Comparison of ENCODE assay signal across 19 mouse cellular contexts in genomic region chr1:16760951-16761350, GRCm38 (mm10).
"Had no signal": no experiment of that assay in that cellular context is flagged by ENCODE, and none has a peak within 500 bp of the region (broad histone marks: within the 10 kb centered on the region; RNA-seq: fewer than 3 reads in every experiment).

No protein-coding gene starts in this region.

- DNase-seq: lung, adult 18-20 months; lung, embryonic 14.5 days; lung, postnatal 10 days; lung, postnatal 4 days; midbrain, embryonic 14.5 days; retina, postnatal 1 day; right cerebral cortex, adult 18-20 months; right cerebral cortex, postnatal 25 days; right cerebral cortex, postnatal 4 days; spleen, adult 18-20 months; thymus, adult 18-20 months; thymus, postnatal 14 days; thymus, postnatal 36 days had no signal

- H3K36me3 ChIP-seq: midbrain, embryonic 10.5 days; midbrain, embryonic 12.5 days; neural tube, embryonic 13.5 days; neural tube, embryonic 15.5 days had no signal

- H3K27ac ChIP-seq: midbrain, embryonic 10.5 days; midbrain, embryonic 12.5 days; neural tube, embryonic 13.5 days; neural tube, embryonic 15.5 days had no signal

- H3K4me3 ChIP-seq: midbrain, embryonic 10.5 days; midbrain, embryonic 12.5 days; myocyte; neural tube, embryonic 13.5 days; neural tube, embryonic 15.5 days had no signal

- H3K9me3 ChIP-seq: midbrain, embryonic 10.5 days; midbrain, embryonic 12.5 days; neural tube, embryonic 13.5 days; neural tube, embryonic 15.5 days had no signal

- H3K9ac ChIP-seq: lung, embryonic 14.5 days; midbrain, embryonic 12.5 days; neural tube, embryonic 13.5 days; neural tube, embryonic 15.5 days had no signal

- H3K4me1 ChIP-seq: midbrain, embryonic 10.5 days; midbrain, embryonic 12.5 days; neural tube, embryonic 13.5 days; neural tube, embryonic 15.5 days had no signal

- ATAC-seq: midbrain, embryonic 16.5 days had no signal

- H3K27me3 ChIP-seq: midbrain, embryonic 12.5 days; neural tube, embryonic 13.5 days; neural tube, embryonic 15.5 days had no signal

- H3K4me2 ChIP-seq: lung, embryonic 14.5 days; midbrain, embryonic 12.5 days; neural tube, embryonic 13.5 days; neural tube, embryonic 15.5 days had no signal
